Mouse (Mus musculus) cerebellum, adult 2 months (tissue): ENCODE data around the gene Mrpl9.

Experiments
- CTCF ChIP-seq: fragments of 200-500 bp; IDR thresholded peaks from 2 replicates; pipeline ENCODE4 v1.5.1; 2011; ENCODE audit warnings: low read depth, mild to moderate bottlenecking, control low read depth, low read length, moderate library complexity, borderline replicate concordance; ENCODE audit not compliant: insufficient read depth
- POLR2A ChIP-seq: fragments of 200-500 bp; IDR thresholded peaks from 2 replicates; pipeline ENCODE4 v1.6.1; 2011; ENCODE audit warnings: low read length, control low read depth, borderline replicate concordance; ENCODE audit not compliant: insufficient read depth

DNA sequence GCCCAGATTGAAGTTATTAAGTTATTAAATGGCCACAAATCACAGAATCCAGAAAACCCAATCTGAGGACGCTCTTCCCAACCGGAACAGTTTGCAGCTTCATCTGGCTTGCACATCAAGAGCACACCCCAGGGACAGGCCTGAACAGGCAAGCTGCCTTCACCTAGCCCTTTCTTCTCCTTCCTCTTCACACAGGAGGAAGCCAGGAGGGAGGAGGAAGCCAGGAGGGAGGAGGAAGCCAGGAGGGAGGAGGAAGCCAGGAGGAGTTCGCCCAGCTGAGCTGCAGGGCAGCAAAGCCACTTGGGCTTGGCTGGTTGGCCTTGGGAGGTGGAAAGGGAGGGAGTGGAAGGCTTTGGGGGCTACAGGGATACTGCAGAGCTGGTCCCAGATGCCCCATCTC is 25.8 kb downstream of the Mrpl9 start:
- TF ChIP-seq CTCF (no peak), POLR2A (no peak)
